Mouse (Mus musculus) G1E (cell line): ENCODE data around the gene Lsamp. TPM values are rescaled to one million over a fixed set of nuclear protein-coding genes. Genes with fewer than 3 reads are reported as not detected.

Source experiments
- ATAC-seq: 2 replicates; pipeline ENCODE4 v1.8.0; 2016; ENCODE audit warnings: mild to moderate bottlenecking; ENCODE audit not compliant: insufficient number of reproducible peaks, poor library complexity, low FRiP score, severe bottlenecking; ENCODE audit errors: extremely low read depth
- DNase-seq: peaks from one replicate; pipeline ENCODE4 v3.0.0; 2012; ENCODE audit warnings: low spot score
- H3K27me3 ChIP-seq: 2 replicates; pipeline ENCODE4 v1.6.1; 2012; ENCODE audit warnings: mild to moderate bottlenecking, low read length, inconsistent platforms; ENCODE audit not compliant: insufficient read depth
- H3K36me3 ChIP-seq: replicated peaks from 2 replicates; pipeline ENCODE3; 2012; ENCODE audit warnings: mild to moderate bottlenecking, inconsistent platforms
- H3K4me1 ChIP-seq: 2 replicates; pipeline ENCODE4 v1.6.1; 2012; ENCODE audit warnings: low read depth, low read length, inconsistent platforms, mixed read lengths; ENCODE audit not compliant: insufficient read depth
- H3K4me3 ChIP-seq: 2 replicates; pipeline ENCODE4 v1.5.1; 2012; ENCODE audit warnings: low read depth, mild to moderate bottlenecking, inconsistent platforms, low read length, moderate library complexity, mixed read lengths
- H3K9me3 ChIP-seq: replicated peaks from 2 replicates; pipeline ENCODE4 v1.6.1; 2012; ENCODE audit warnings: inconsistent platforms
- CTCF ChIP-seq: IDR thresholded peaks from 2 replicates; pipeline ENCODE4 v1.5.1; 2012; ENCODE audit warnings: low read depth, low read length, inconsistent platforms, mixed read lengths
- GATA1 ChIP-seq: IDR thresholded peaks from 2 replicates; pipeline ENCODE4 v1.6.1; 2012; ENCODE audit warnings: borderline replicate concordance, low read length, inconsistent platforms, mixed read lengths
- GATA2 ChIP-seq: IDR thresholded peaks from 2 replicates; pipeline ENCODE4 v1.6.1; 2012; ENCODE audit warnings: low read depth, low read length, inconsistent platforms, borderline replicate concordance
- POLR2AphosphoS5 ChIP-seq: IDR thresholded peaks from 2 replicates; pipeline ENCODE4 v1.6.1; 2012; ENCODE audit warnings: low read depth, low read length, inconsistent platforms; ENCODE audit not compliant: insufficient replicate concordance
- TAL1 ChIP-seq: conservative IDR thresholded peaks from 2 replicates; pipeline ENCODE4 v1.6.1; 2012; ENCODE audit warnings: low read depth, low read length, inconsistent platforms, mixed read lengths
- polyA plus RNA-seq: library from polyadenylated mRNA; stranded (reverse); fragments of >175 nt; gene quantifications from 2 replicates; pipeline ENCODE4 v1.2.3, GENCODE M21; 2012
- total RNA-seq, 2 experiments: library from RNA; stranded (forward) in 1 of 2; stranded (reverse) in 1 of 2; fragments of 200-1000 nt in 1 of 2; fragments of >200 nt in 1 of 2; fragmentation: Nextera tagmentation in 1 of 2; gene quantifications; 2 replicates each; pipeline ENCODE4 v1.2.3; 2014 to 2017

Gene Lsamp
- total and polyA plus RNA-seq, 3 experiments = 0.49 TPM; not detected in 2

DNA sequence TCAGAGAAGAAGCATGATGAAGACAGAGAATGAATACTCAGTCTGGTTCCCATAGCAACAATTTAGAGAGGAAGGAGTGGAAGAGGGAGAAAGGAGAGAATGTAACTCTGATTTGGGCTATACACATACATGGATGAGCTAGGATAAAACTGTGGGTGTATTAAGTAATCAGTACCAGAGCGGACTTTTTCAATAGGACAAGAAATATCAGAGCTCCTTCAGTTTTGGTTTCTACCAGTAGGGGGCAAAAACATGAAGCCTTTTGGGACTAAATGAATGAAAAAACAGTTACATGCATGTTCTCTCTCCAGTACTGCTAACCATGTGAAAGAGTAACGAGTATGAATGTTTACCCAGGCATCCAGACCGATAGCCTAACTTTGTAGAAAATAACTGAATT, 96.1 kb downstream of the Lsamp start:
- Histone ChIP-seq H3K9me3 (no peaks in the 10 kb centered on the region), H3K36me3 (no peaks in the 10 kb centered on the region), H3K4me1 (no peaks in the 10 kb centered on the region), H3K4me3 (no peak overlapping the region), H3K27me3 (no peaks in the 10 kb centered on the region)
- TF ChIP-seq GATA1 (no peak), POLR2AphosphoS5 (no peak), CTCF (no peak), TAL1 (no peak), GATA2 (no peak)
- ATAC-seq = no peak
- DNase-seq = no peak

DNA sequence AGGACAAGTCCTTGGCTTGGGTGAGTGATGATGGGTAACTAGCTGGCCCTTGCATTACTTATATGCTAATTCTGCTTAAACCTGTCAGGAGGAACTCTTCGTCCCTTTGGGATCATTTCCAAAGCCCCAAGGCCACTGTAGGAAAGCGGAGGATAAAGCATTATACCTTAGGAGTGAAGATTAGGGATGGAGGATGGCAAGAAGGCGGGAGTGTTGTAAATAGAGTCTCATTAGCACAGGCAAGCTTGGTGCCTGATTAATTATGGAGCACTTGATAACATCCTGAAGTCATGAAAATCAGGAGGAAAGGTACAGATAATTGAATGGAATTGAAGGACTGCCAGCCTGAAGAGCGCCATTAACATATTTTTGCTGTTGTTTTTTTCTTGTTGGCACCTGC, 120.2 kb downstream of the Lsamp start:
- Histone ChIP-seq H3K27me3 (no peaks in the 10 kb centered on the region), H3K36me3 (no peaks in the 10 kb centered on the region), H3K4me1 (no peaks in the 10 kb centered on the region), H3K4me3 (no peak overlapping the region), H3K9me3 (no peaks in the 10 kb centered on the region)
- DNase-seq = no peak
- no peak for ATAC-seq
- TF ChIP-seq CTCF = no peak
- TF ChIP-seq GATA2 = no peak
- no peak for TF ChIP-seq GATA1
- TF ChIP-seq POLR2AphosphoS5 = no peak
- no peak for TF ChIP-seq TAL1

DNA sequence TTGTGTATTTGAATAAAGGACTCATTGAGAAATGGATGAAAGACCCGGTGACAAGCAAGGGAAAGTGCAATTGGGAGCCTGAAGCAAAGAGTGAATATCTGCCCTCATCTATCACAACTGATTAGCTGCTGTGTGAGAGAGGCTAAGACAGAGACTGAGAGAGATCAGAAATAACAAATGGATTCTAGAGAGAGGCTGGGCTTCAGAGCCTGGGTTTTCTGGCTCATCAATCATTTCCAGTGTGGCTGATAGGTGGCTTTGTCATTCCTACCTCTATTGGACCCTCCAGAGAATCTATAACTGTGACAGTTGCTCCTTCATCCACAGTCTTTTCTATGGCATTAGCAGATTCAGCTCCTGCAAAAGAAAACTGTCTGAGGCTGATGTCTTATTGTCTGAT, 198.8 kb downstream of the Lsamp start:
- no peaks in the 10 kb centered on the region for H3K9me3 ChIP-seq
- DNase-seq (no peak), ATAC-seq (no peak)
- no peaks in the 10 kb centered on the region for H3K27me3 ChIP-seq
- no peak overlapping the region for H3K4me3 ChIP-seq
- H3K4me1 ChIP-seq = no peaks in the 10 kb centered on the region
- TF ChIP-seq TAL1 = no peak
- TF ChIP-seq GATA1 = no peak
- TF ChIP-seq POLR2AphosphoS5 = no peak
- no peak for TF ChIP-seq CTCF
- no peak for TF ChIP-seq GATA2
- no peaks in the 10 kb centered on the region for H3K36me3 ChIP-seq

DNA sequence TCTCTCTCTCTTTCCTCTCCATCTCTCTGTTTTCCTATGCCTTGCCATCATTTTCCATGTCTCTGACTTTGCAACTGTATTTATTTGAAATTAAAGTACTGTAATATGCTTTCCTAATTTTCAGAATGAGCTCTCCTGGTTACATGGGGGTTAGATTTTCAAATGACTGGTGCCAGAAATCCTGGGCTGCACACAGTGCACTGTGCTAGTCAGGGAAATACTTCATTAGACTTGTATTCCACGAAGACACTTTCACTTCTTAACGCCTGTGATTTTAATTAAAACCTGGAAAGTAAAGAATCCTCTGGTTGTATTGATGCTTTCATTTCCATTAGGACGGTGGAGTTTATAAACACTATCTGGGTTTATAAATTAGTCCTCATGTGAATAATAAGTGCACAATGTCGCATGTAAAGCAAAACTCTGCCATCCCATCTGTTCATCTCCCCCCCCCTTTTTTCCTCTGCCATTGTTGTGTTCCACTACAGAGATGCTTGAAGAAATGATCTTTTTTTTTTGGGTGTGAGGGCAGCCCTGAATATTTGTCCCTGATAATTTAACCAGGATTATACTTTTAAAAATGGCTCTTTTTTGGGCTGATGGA, 203.9 kb downstream of the Lsamp start:
- Histone ChIP-seq H3K4me1 (no peaks in the 10 kb centered on the region), H3K27me3 (no peaks in the 10 kb centered on the region), H3K4me3 (no peak overlapping the region), H3K36me3 (no peaks in the 10 kb centered on the region), H3K9me3 (no peaks in the 10 kb centered on the region)
- DNase-seq (no peak), ATAC-seq (no peak)
- TF ChIP-seq POLR2AphosphoS5 (no peak), GATA2 (no peak), TAL1 (no peak), CTCF (no peak)

DNA sequence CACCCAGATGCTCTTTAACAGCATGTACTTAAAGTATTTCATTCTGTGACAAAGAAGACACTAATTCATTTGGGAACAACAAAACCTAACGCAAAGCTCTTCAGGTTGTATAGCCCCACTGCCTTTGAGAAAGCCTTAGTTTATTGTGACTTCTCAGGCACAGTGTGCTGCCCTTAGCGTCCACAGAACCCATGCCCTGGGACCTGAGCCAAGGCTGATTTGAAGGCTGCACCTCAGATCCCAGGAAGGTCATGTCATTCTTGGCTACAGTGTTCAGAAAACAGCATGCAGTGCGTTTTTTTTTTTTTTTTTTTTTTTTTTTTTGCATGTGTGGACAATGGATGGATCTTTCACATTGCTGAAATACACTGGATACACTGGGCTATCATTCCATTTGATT, 210.2 kb downstream of the Lsamp start:
- TF ChIP-seq GATA2 (no peak), POLR2AphosphoS5 (no peak), GATA1 (no peak), TAL1 (no peak), CTCF (no peak)
- Histone ChIP-seq H3K4me1 (no peaks in the 10 kb centered on the region), H3K36me3 (no peaks in the 10 kb centered on the region), H3K9me3 (no peaks in the 10 kb centered on the region), H3K4me3 (no peak overlapping the region), H3K27me3 (no peaks in the 10 kb centered on the region)
- no peak for ATAC-seq
- DNase-seq = no peak

DNA sequence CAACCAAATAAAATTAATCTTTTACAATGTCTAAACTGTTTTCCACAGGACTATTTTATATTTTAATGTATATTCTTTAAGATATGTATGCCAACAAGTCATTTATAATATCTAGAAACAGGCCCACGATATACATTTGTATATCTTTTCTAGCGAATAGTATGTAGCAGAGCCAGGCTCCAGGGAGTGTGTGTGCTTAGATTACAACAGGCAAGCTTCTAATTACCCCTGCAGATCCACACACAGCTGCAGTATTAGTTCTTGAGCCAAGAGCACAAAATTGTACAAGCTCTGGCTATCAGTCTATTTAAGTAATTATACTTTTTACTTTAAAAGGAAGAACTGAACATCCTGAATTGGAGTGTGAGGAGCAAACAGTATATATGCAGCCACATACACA, 210.7 kb downstream of the Lsamp start:
- DNase-seq (no peak), ATAC-seq (no peak)
- Histone ChIP-seq H3K4me3 (no peak overlapping the region), H3K4me1 (no peaks in the 10 kb centered on the region), H3K36me3 (no peaks in the 10 kb centered on the region), H3K27me3 (no peaks in the 10 kb centered on the region), H3K9me3 (no peaks in the 10 kb centered on the region)
- TF ChIP-seq CTCF (no peak), GATA2 (no peak), GATA1 (no peak), POLR2AphosphoS5 (no peak), TAL1 (no peak)
